Mouse (Mus musculus) embryonic fibroblast, embryonic 13.5 days (primary cell): ENCODE measurements around the gene Arl6ip4.

Experiments used
- CTCF ChIP-seq: IDR thresholded peaks from 2 replicates; pipeline ENCODE4 v1.5.1; 2011; ENCODE audit warnings: mild to moderate bottlenecking, control low read depth, low read length, moderate library complexity, borderline replicate concordance; ENCODE audit not compliant: insufficient read depth
- POLR2A ChIP-seq: IDR thresholded peaks from 2 replicates; pipeline ENCODE4 v1.6.1; 2011; ENCODE audit warnings: low read depth, mild to moderate bottlenecking, control low read depth, low read length, moderate library complexity

GRCm38 (mm10) chr5:124079880-124080279, 36.0 kb upstream of the Arl6ip4 start:
- TF ChIP-seq CTCF (no peak), POLR2A (no peak)
